Mouse (Mus musculus): ENCODE data around the gene Olfr1373.

Olfr1373 gene

DNA sequence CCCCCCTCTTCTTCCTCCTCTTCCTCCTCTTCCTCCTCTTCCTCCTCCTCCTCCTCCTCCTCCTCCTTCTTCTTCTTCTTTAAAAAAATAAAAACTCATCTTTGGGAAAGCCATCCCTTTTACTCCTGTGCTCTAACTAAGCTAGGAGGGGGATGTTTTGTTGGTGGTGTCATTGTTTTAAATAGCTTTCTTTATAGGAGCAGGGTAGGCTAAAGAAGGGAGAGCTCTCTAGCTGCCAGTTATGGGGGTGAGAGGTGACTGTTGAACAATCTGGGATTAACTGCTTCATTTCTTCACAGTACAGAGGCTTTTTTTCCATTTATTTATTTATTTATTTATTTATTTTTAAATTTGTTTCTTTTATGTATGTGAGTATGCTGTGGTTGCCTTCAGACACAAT lies 39.8 kb downstream of the Olfr1373 start:
- no peak for DNase-seq

DNA sequence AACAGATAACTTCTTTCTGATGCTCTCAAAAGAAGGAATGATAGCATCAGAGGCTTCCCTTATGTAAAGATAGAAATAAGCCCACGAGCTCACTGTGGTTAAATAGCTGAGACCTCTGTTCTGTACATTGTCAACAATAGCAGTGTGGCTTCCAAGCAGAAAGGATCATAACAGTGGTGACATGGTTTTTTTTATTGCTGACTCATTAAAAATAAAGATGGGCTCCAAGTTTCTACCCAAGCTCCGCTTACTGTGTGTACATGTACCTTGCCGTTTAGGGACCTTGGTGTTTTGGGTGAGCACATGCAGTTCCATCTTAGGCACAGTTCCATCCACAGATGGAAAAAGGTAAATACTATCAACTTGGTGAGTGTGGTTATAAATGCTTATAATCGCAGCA lies 42.4 kb downstream of the Olfr1373 start:
- no peak for DNase-seq

DNA sequence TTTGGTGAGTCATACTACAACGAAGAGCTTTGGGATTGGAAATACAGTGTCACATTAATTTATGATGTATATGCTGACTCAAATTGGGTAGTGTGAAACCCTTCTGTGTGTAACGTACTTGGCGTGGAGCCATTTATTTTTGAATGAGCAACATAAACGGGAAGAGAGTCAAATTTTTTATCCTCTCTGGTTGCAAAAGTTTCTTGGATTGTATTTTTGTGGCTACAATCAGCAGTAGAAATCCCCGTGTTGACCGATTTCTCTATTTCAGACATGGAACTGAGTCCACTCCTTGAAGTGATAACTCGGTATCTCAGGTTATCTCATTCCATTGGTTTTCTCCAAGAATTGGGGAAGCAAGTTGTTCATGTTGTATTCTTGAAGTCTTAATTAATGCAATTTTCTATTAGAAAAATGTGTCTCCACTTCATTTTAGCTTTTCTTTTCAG lies 45.5 kb downstream of the Olfr1373 start:
- peak; percentile 50 for DNase-seq

DNA sequence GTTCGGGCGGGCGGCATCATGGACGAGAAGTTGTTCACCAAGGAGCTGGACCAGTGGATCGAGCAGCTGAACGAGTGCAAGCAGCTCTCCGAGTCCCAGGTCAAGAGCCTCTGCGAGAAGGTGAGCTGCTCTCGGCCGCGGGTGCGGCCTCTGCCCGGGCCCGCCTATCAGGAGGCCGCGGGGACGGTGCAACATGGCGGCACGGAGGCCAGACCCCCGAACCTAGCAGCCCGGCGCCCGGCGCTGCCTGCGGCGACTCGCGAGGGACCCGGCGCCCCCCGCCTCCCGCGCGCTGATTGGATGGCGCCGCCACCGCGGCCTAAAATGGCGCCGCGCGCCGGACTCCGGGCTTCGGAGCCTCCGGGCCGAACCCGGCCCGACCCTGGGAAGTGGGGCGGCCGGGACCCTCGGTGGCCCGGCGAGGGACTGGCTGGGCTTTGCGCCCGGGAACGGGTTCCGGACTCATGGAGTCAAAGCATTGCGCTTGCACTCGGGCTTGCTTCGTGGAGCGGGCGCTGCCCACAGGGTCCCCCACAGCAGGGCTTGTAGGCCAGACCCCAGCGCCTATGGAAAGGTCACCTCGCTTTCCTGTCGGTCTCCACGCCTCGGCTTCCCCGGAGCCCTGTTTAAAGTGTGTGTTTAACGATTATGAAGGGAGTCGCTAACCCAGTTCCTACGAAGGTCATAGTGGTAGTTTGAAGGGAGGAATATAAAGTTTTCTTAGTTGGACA lies 46.1 kb downstream of the Olfr1373 start:
- DNase-seq = peak; percentile 60

DNA sequence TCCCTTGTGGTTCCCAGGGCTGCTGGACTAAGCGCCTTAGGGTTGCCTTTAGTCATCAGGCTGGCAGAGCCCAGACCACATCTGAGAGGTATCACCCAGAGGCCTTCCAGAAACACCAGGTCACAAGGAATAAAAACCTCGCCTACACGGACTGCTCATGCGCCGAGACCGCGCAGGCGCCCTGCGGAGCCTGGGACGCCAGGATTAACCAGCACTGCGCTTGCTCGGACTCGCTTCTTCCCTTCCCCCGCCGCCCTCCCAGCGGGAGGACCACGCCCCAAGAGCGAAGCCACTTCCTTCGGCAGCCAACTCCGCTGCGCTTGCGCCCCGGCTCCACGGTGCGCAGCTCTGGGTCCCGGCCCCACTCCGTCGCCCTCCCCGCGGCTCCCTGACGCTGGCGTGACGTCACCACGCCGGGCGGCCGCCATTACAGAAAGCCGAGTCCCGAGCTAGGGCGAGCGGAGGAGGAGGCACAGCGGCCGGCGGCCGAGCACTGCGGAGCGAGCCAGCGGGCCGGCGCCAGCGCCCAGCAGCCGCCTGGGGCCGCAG lies 46.9 kb downstream of the Olfr1373 start, which contains the start of gene Ppp2ca:
TSS of gene Ppp2ca (plus strand) at position 284 of the 549 bp plus-strand sequence.
- DNase-seq = peak; percentile 99

DNA sequence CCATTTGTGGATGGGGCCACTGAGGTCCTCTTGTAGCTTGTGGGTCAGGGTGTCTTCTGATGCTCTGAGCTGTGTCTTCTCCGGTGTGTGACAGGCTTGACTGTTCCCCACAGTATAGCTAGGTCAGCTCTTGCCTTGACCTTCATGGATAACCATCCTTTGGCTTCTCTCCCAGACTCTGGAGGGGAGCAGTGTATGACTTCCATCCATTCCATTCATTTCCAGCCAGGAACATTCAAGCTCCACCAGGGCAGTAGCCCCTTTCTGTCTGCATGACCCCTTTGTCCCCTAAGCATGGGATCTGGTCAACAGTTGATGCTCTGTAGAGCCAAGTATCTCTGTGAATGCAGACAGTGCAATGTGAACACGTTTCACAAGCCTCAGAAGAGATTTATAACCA lies 47.7 kb downstream of the Olfr1373 start:
- DNase-seq = no peak

DNA sequence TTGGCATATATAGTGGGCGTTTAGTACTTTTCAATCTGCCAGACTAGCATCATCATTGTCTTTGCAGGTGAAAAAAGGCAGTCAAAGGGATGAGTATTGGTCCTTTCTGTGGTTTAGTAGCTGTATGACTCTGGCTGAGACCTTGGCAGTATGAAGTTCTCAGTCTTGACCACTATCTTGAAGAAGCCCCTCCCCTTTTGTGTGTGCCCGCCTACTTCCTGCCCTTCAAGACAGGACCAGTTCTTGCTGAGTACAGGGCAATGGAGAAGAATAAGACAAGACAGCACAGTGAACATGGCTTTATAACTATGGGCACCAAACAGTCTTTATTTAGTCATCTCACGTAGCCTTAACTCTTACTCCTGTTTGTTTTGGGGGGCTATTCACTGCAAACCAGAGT lies 48.3 kb downstream of the Olfr1373 start:
- peak; percentile 34 for DNase-seq

All from lung, postnatal 36 days (tissue).